Mouse (Mus musculus) CD4-positive, CD25-positive, alpha-beta regulatory T cell, adult 2 months (primary cell): Measurements from ENCODE around the gene Hspa4l.
A peak's percentile ranks its signal among the peaks of the same experiment; 100 is the strongest.

Experiments used
- DNase-seq: peaks from one replicate; pipeline ENCODE4 v3.0.0-alpha.2; 2012; ENCODE audit warnings: low read depth, low spot score

Gene Hspa4l

GRCm38 (mm10) chr3:40744024-40744835, at the start of gene Hspa4l:
TSS of gene Hspa4l (plus strand) at chr3:40744495.
- no peak for DNase-seq

- DNase-seq, result no peak
Measured at GRCm38 (mm10) chr3:40695162-40695561, 49.1 kb upstream of the Hspa4l start.

DNA sequence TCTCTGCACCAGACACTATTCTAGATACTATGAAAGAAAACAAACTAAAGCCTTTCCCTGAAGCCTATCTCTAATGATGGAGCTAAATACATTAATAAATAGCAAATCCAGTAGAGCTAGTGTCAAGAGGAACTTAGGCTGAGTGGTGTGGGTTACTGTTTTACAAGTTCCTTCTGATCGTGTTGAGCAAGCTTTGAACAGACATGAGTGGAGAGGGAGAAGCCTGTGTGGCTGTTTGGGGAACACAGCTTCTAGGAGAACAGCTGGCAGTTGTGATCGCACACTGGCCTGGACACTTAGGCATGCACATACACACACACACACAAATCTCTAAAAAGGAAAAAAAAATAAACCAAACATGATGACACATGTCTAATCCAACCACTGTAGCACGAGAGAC, 45.5 kb upstream of the Hspa4l start:
- DNase-seq, result no peak

- no peak for DNase-seq
Measured at GRCm38 (mm10) chr3:40704816-40705430, 39.4 kb upstream of the Hspa4l start.

DNA sequence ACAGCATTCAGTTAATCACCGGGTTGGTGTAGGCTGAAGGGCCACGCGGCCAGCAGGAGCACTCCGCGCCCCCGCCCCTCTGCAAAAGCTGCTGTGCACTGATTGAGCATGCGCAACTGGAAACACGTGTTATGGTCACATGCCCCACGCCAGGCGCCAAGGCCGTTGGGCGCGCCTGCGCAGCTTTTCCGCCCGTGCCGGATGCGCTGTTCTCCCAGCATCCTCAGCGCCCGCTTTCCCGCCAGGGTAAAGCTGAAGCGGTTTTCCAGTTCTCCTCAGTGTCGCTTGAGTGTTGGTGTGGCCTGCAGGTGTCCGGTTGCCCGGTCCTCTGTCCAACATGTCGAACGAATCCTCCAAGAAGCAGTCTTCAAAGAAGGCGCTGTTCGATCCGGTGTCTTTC, 35.6 kb upstream of the Hspa4l start, which contains the start of gene Slc25a31:
TSS of gene Slc25a31 (plus strand) at position 201 of the 400 bp plus-strand sequence.
- no peak for DNase-seq

DNA sequence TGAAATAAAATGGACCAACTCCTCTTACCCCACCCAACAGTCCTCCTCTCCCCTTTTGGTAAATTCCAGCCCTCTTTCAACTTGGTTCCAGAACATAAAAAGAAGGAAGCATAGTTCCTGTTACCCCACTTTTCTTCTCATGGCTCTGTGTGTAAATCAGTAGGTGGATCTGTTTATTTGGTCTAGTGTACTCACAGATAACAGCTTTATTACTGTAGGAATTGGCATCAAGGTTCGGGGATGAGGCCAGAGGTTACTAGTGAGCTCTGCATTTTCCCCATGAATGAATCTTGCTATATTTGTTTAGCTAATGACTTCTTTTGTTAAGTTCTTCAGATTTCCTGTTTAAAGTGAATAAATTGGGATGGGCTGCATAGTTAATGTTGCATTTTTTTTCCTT, 28.2 kb upstream of the Hspa4l start:
- no peak for DNase-seq

DNA sequence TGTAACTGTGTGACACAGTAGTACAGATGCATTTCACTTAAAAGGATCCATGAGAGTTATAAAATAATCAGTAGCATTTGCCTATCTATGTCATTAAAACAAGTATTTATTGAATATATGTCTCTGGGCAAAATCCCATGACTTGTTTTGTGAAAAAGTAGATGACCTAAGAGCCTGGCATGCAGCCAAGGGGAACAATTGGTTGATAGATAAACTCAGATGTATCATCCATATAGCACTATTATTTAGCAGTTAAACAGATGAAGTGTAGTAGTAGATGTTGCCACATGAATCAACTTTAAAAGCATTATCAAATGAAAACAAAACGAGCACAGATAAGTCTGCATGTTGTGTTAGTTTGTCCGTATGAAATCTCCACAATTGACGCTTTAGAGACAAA, 25.3 kb upstream of the Hspa4l start:
- DNase-seq, result no peak

DNA sequence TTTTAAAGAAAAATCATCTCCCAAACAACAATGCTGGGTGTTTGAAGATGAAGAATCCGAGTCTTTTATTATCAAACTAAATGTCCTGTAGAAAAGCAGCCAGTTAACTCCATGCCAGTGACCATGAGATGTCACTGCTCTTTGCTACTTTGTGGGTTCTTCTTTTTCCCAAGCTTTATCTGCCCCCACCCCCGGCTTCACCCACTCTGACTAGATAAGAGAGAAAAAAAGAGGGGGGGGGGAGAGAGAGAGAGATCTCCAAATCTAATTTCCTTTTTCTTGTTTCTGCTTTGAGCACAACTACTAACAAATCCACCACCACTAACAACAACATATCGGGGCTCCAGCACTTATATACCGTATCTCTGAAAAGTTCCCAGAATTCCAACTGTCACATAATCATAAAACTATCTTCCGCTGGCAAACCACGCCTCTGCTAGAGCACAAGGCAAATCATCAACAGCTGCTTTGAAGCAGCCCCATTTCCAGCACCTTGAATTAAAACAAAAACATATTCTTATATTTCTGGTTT, 5.8 kb upstream of the Hspa4l start:
- no peak for DNase-seq

DNA sequence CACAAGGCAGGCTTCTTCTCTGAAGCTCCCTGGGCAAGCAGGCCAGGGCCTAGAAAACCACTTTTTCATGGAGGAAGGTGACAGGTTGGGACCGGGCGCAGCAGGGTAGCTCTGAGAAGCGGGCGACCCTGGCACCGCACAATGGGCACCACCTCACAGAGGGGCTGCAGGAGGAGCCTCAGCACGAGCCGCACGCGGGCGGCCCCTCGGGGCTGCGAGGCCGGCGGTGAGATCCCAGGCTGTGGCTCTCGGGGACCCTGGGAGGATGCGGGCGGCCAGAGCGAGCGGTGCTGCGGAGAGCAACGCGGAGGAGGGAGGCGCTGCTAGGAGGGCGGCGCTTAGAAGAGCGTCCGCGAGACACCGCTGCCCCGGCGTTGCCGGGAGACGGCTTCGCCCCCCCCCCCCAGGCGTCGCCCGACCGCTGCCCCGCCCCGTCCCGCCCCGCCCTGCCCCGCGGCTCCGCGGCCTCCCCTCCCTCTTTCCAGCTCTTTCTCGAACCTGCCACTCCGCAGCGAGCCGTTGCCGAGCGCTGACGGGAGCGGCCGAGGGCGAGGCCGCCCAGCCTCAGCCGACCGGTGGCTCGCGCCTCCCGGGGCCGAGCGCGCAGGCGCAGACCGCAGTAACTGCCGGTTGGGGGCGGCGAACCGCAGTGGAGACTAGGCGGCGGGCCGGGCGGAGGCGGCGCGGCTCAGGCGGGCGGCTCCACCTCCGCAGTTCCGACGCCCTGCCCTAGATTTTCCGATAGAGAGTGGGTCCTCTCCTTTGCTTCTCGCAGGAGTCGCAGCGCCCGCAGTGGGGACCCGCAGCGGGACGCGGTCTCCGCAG, 753 bp downstream of the Hspa4l start:
- DNase-seq, result peak; percentile 95

GRCm38 (mm10) chr3:40745661-40746547, 1.6 kb downstream of the Hspa4l start:
- peak; percentile 79 for DNase-seq

- DNase-seq, result peak; percentile 3
Measured at GRCm38 (mm10) chr3:40760746-40761145, 16.5 kb downstream of the Hspa4l start.

DNA sequence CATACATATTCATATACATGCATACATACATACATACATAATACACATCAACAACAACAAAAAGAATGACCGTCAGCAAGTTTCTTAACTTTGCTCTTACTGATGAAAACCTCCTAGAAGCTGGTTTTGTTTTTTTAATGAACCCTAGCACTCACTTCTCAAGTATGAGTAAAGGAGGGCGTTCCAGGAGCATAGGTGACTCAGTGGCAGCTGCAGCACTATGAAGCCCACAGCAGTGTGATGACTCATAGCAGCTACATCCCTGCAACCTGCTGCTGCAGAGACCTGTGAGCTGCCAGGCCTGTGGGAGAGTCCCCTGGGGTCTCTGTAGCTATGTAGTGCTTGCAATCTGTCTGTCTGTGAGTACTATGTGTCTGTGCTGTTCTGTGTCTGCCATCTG, 17.0 kb downstream of the Hspa4l start:
- peak; percentile 8 for DNase-seq

DNA sequence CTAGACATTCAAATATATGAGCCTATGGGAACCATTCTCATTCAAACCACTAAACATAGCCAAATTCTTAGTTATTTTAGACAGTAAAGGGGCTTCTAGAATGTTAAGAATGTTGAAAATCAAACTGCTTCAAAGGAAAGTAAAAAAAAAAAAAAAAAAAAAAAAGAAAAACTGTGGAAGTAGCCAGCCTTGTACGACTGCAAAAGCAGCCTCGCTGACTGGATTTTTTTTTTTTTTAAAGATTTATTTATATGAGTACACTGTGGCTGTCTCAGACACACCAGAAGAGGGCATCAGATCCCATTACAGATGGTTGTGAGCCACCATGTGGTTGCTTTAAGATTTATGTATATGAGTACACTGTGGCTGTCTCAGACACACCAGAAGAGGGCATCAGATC, 49.5 kb downstream of the Hspa4l start:
- no peak for DNase-seq

DNA sequence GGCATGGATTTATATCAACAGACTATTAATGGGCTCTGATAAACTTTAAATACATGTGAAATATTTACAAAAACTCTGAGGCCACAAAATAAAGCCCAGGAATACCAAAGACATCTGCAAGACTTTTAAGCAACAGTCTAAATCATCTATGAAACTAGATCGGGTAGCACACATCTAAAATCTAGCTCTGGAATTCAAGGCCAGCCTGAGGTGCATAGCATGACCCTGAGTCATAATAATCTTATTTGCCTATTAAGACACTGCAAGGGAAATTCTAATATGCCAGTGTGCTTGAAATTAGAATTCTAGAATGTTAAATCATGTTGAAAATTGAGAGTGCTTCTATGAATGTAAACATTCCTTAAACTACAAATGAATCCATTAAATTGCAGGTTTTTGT, 53.8 kb downstream of the Hspa4l start:
- no peak for DNase-seq

GRCm38 (mm10) chr3:40798500-40798899, 54.2 kb downstream of the Hspa4l start:
- DNase-seq, result peak; percentile 85

DNA sequence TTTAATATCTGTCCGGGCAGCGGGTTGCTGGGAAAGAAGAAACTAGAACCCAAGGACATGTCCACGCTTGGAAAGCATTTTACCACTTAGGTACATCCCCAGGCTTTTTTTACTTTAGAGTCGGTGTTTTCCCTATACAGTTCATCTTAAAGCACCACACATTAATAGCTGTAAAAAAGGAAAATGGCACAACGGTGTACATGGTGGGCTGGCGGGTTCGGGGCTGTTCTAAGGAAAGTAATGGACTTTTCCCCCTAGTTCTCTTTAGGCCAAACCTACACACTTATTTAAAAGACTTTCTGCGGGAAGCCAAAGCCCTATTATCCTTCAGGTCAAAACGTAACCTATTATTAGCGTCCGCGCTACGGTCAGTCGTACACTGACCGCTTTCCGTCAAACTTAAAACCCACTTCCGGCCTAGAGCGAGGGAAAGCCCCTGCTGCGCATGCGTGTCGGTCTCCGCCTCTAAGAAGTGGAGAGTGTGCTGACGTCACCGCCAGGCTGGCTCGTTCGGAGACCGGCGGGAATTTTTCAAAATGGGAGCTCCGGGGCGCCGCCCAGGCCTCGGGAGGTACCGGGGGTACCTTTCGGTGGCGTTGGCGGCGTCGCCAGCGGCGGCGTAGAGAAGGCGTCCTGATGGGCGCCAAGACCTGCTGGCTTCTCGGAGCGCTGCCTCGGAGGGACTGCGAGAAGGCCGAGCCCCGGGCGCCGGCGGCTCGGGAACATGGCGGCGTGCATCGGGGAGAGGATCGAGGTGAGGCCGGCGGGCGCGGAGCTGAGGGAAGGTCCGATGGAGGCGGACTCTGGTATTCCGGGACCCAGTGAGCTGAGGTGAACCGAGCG, 55.5 kb downstream of the Hspa4l start, which contains the start of gene Plk4:
TSS of gene Plk4 (plus strand) at position 490 of the 843 bp plus-strand sequence.
- DNase-seq, result peak; percentile 98

- DNase-seq, result peak; percentile 69
Measured at GRCm38 (mm10) chr3:40800373-40800823, 56.1 kb downstream of the Hspa4l start.

GRCm38 (mm10) chr3:40806871-40807270, 62.6 kb downstream of the Hspa4l start:
- no peak for DNase-seq

GRCm38 (mm10) chr3:40808686-40809085, 64.4 kb downstream of the Hspa4l start:
- no peak for DNase-seq

- DNase-seq, result no peak
Measured at GRCm38 (mm10) chr3:40809894-40810293, 65.6 kb downstream of the Hspa4l start.
